Mouse (Mus musculus) embryo, embryonic 9.5 days (tissue): ENCODE measurements at regions not wholly inside any gene's neighbourhood (a gene's known extent, or its start where the extent isn't known, plus 50 kb on each side); places are given as distances from the start of the nearest gene placed in this dataset.
"Not testable (repeated sequence)": the region's sequence is repeated elsewhere in the genome, so short reads cannot be mapped to it uniquely, and the experiment has no call there.

Experiments used
- DNase-seq: peaks from one replicate; pipeline ENCODE4 v3.0.0-alpha.2; 2017; ENCODE audit errors: extremely low spot score

GRCm38 (mm10) chr8:89562597-89562996 is 518.6 kb upstream of the Sall1 start:
- no peak for DNase-seq

GRCm38 (mm10) chr8:89541231-89541630 is 497.3 kb upstream of the Sall1 start:
- DNase-seq, result no peak

- no peak for DNase-seq
Measured at GRCm38 (mm10) chr8:89534605-89535004, 490.6 kb upstream of the Sall1 start.

GRCm38 (mm10) chr8:89525041-89525440 is 481.1 kb upstream of the Sall1 start:
- no peak for DNase-seq

GRCm38 (mm10) chr8:89523336-89523735 is 479.4 kb upstream of the Sall1 start:
- no peak for DNase-seq

- peak; percentile 57 for DNase-seq
Measured at GRCm38 (mm10) chr8:89516602-89517001, 472.6 kb upstream of the Sall1 start.

- no peak for DNase-seq
Measured at GRCm38 (mm10) chr8:89514270-89514669, 470.3 kb upstream of the Sall1 start.

GRCm38 (mm10) chr8:89507639-89508038 is 463.7 kb upstream of the Sall1 start:
- no peak for DNase-seq

GRCm38 (mm10) chr8:89503545-89504234 is 459.7 kb upstream of the Sall1 start:
- DNase-seq, result no peak

GRCm38 (mm10) chr8:89503030-89503429 is 459.1 kb upstream of the Sall1 start:
- DNase-seq, result no peak

GRCm38 (mm10) chr8:89501756-89502155 is 457.8 kb upstream of the Sall1 start:
- no peak for DNase-seq

GRCm38 (mm10) chr8:89499831-89500230 is 455.9 kb upstream of the Sall1 start:
- DNase-seq, result no peak

- DNase-seq, result peak; percentile 33
Measured at GRCm38 (mm10) chr8:89498088-89498695, 454.2 kb upstream of the Sall1 start.

GRCm38 (mm10) chr8:89492336-89492735 is 448.4 kb upstream of the Sall1 start:
- no peak for DNase-seq

GRCm38 (mm10) chr8:89482481-89482880 is 438.5 kb upstream of the Sall1 start:
- DNase-seq, result not testable (repeated sequence)

GRCm38 (mm10) chr8:89476930-89477329 is 433.0 kb upstream of the Sall1 start:
- DNase-seq, result no peak

- no peak for DNase-seq
Measured at GRCm38 (mm10) chr8:89471116-89471515, 427.2 kb upstream of the Sall1 start.

GRCm38 (mm10) chr8:89468782-89469220 is 424.8 kb upstream of the Sall1 start:
- no peak for DNase-seq

- no peak for DNase-seq
Measured at GRCm38 (mm10) chr8:89465211-89465753, 421.3 kb upstream of the Sall1 start.

- no peak for DNase-seq
Measured at GRCm38 (mm10) chr8:89456517-89456916, 412.6 kb upstream of the Sall1 start.

GRCm38 (mm10) chr8:89455731-89456130 is 411.8 kb upstream of the Sall1 start:
- no peak for DNase-seq

GRCm38 (mm10) chr8:89454197-89454596 is 410.2 kb upstream of the Sall1 start:
- DNase-seq, result no peak

GRCm38 (mm10) chr8:89453724-89454123 is 409.8 kb upstream of the Sall1 start:
- DNase-seq, result no peak
